Mouse (Mus musculus) neural tube, embryonic 14.5 days (tissue): ENCODE measurements around the gene Rnf17. TPM values are rescaled to one million over a fixed set of nuclear protein-coding genes. Genes with fewer than 3 reads are reported as not detected.

ENCODE experiments used
- ATAC-seq: fragments of 200-750 bp; cut with Nextera tagmentation; 2 replicates; pipeline ENCODE4 v1.8.0; 2017; ENCODE audit warnings: low read depth, mild to moderate bottlenecking, moderate TSS enrichment, moderate library complexity
- H3K27ac ChIP-seq: fragments of 300-500 bp; sonication (generic); 2 replicates; pipeline ENCODE4 v1.5.1; 2014; ENCODE audit warnings: low read depth, mild to moderate bottlenecking, control low read depth, low read length, moderate library complexity, mixed read lengths
- H3K27me3 ChIP-seq: fragments of 300-500 bp; sonication (generic); 2 replicates; pipeline ENCODE4 v1.6.1; 2014; ENCODE audit warnings: low read length; ENCODE audit not compliant: control insufficient read depth, insufficient read depth
- H3K36me3 ChIP-seq: fragments of 300-500 bp; sonication (generic); 2 replicates; pipeline ENCODE4 v1.6.1; 2014; ENCODE audit warnings: low read length, mixed read lengths; ENCODE audit not compliant: control insufficient read depth, insufficient read depth
- H3K4me1 ChIP-seq: fragments of 300-500 bp; sonication (generic); 2 replicates; pipeline ENCODE4 v1.6.1; 2014; ENCODE audit warnings: low read length; ENCODE audit not compliant: control insufficient read depth, insufficient read depth
- H3K4me2 ChIP-seq: fragments of 300-500 bp; sonication (generic); 2 replicates; pipeline ENCODE4 v1.6.1; 2014; ENCODE audit warnings: mild to moderate bottlenecking, low read depth, low read length, control low read depth
- H3K4me3 ChIP-seq: fragments of 300-500 bp; sonication (generic); 2 replicates; pipeline ENCODE4 v1.5.1; 2014; ENCODE audit warnings: low read depth, low read length, control low read depth, mixed read lengths
- H3K9ac ChIP-seq: fragments of 300-500 bp; sonication (generic); replicated peaks from 2 replicates; pipeline ENCODE4 v1.6.1; 2014; ENCODE audit warnings: low read depth, mild to moderate bottlenecking, control low read depth, low read length, mixed read lengths
- H3K9me3 ChIP-seq: fragments of 300-500 bp; sonication (generic); 2 replicates; pipeline ENCODE4 v1.6.1; 2016; ENCODE audit warnings: low read length; ENCODE audit not compliant: control insufficient read depth
- WGBS: fragments of 180-500 bp; shearing (Covaris S2); extraction: QIAGEN DNeasy Blood & Tissue Kit; methylation state at CpG from one replicate; pipeline ENCODE4 v1.1.7; 2014; 5-methylcytosine and 5-hydroxymethylcytosine counted together
- polyA plus RNA-seq: library from polyadenylated mRNA; unstranded; fragments of >200 nt; fragmentation: Nextera tagmentation; extraction: Ambion mirVana; gene quantifications from 2 replicates; pipeline ENCODE4 v1.2.1, GENCODE M21; 2014

Gene Rnf17
- polyA plus RNA-seq, 1 experiment from 2014 or later = 1.3 TPM

GRCm38 (mm10) chr14:56462090-56462489 is 59.7 kb downstream of the Rnf17 start:
- H3K36me3 ChIP-seq = no peaks in the 10 kb centered on the region
- H3K4me2 ChIP-seq = no peak overlapping the region
- H3K4me3 ChIP-seq = no peak overlapping the region
- no peaks in the 10 kb centered on the region for H3K4me1 ChIP-seq
- H3K27me3 ChIP-seq = no peaks in the 10 kb centered on the region
- WGBS = 58% methylated on average over 2 of the region's 2 CpGs
- H3K9me3 ChIP-seq = no peaks in the 10 kb centered on the region
- H3K9ac ChIP-seq = no peak overlapping the region
- no peak for ATAC-seq
- no peak overlapping the region for H3K27ac ChIP-seq

- no peak for ATAC-seq
- no peak overlapping the region for H3K4me2 ChIP-seq
- no peaks in the 10 kb centered on the region for H3K9me3 ChIP-seq
- no peak overlapping the region for H3K4me3 ChIP-seq
- 70% methylated on average over 1 of the region's 1 CpGs for WGBS
- H3K36me3 ChIP-seq = no peaks in the 10 kb centered on the region
- no peak overlapping the region for H3K27ac ChIP-seq
- no peak overlapping the region for H3K9ac ChIP-seq
- no peaks in the 10 kb centered on the region for H3K27me3 ChIP-seq
- H3K4me1 ChIP-seq = no peaks in the 10 kb centered on the region
These were observed 60.3 kb downstream of the Rnf17 start for GRCm38 (mm10) chr14:56462729-56463128.

- Histone ChIP-seq H3K27ac (no peak overlapping the region), H3K4me1 (no peaks in the 10 kb centered on the region), H3K9ac (no peak overlapping the region), H3K36me3 (no peaks in the 10 kb centered on the region), H3K27me3 (no peaks in the 10 kb centered on the region), H3K4me2 (no peak overlapping the region), H3K4me3 (no peak overlapping the region), H3K9me3 (no peaks in the 10 kb centered on the region)
- WGBS = 55% methylated on average over 1 of the region's 1 CpGs
- no peak for ATAC-seq
These were observed 65.8 kb downstream of the Rnf17 start for GRCm38 (mm10) chr14:56468145-56468544.

GRCm38 (mm10) chr14:56489806-56490205 is 87.4 kb downstream of the Rnf17 start:
- no peak overlapping the region for H3K4me3 ChIP-seq
- no peak overlapping the region for H3K4me2 ChIP-seq
- H3K9ac ChIP-seq = no peak overlapping the region
- no peak overlapping the region for H3K27ac ChIP-seq
- H3K9me3 ChIP-seq = no peaks in the 10 kb centered on the region
- no peaks in the 10 kb centered on the region for H3K27me3 ChIP-seq
- ATAC-seq = no peak
- H3K36me3 ChIP-seq = no peaks in the 10 kb centered on the region
- H3K4me1 ChIP-seq = no peaks in the 10 kb centered on the region

- Histone ChIP-seq H3K4me1 (no peaks in the 10 kb centered on the region), H3K9ac (no peak overlapping the region), H3K27ac (no peak overlapping the region), H3K4me3 (no peak overlapping the region), H3K36me3 (no peaks in the 10 kb centered on the region), H3K4me2 (no peak overlapping the region), H3K27me3 (no peaks in the 10 kb centered on the region), H3K9me3 (no peaks in the 10 kb centered on the region)
- no peak for ATAC-seq
- WGBS = 86% methylated on average over 4 of the region's 4 CpGs
These were observed 100.0 kb downstream of the Rnf17 start for GRCm38 (mm10) chr14:56502407-56502806.

GRCm38 (mm10) chr14:56506743-56507142 is 104.4 kb downstream of the Rnf17 start:
- no peak overlapping the region for H3K27ac ChIP-seq
- no peaks in the 10 kb centered on the region for H3K9me3 ChIP-seq
- WGBS = 85% methylated on average over 3 of the region's 3 CpGs
- no peak overlapping the region for H3K4me3 ChIP-seq
- no peaks in the 10 kb centered on the region for H3K27me3 ChIP-seq
- no peak for ATAC-seq
- no peaks in the 10 kb centered on the region for H3K36me3 ChIP-seq
- no peaks in the 10 kb centered on the region for H3K4me1 ChIP-seq
- H3K9ac ChIP-seq = no peak overlapping the region
- no peak overlapping the region for H3K4me2 ChIP-seq

- 31% methylated on average over 6 of the region's 6 CpGs for WGBS
These were observed 109.7 kb downstream of the Rnf17 start for GRCm38 (mm10) chr14:56512084-56512483.

GRCm38 (mm10) chr14:56514775-56515174 is 112.4 kb downstream of the Rnf17 start:
- 95% methylated on average over 2 of the region's 2 CpGs for WGBS
- ATAC-seq = no peak

More at GRCm38 (mm10) chr14:56512084-56512483, 109.7 kb downstream of the Rnf17 start:
- Histone ChIP-seq H3K9me3 (no peaks in the 10 kb centered on the region), H3K4me3 (no peak overlapping the region), H3K27ac (no peak overlapping the region), H3K4me1 (no peaks in the 10 kb centered on the region), H3K9ac (no peak overlapping the region), H3K4me2 (no peak overlapping the region), H3K36me3 (no peaks in the 10 kb centered on the region), H3K27me3 (no peaks in the 10 kb centered on the region)
- no peak for ATAC-seq

GRCm38 (mm10) chr14:56530788-56531187 is 128.4 kb downstream of the Rnf17 start:
- no peaks in the 10 kb centered on the region for H3K4me1 ChIP-seq
- no peak for ATAC-seq
- no peak overlapping the region for H3K4me3 ChIP-seq
- 89% methylated on average over 2 of the region's 2 CpGs for WGBS
- no peak overlapping the region for H3K9ac ChIP-seq
- no peaks in the 10 kb centered on the region for H3K27me3 ChIP-seq
- H3K36me3 ChIP-seq = peaks cover 4% of the 10 kb centered on the region; the same call in 1 of the 2 replicates
- H3K4me2 ChIP-seq = no peak overlapping the region
- no peaks in the 10 kb centered on the region for H3K9me3 ChIP-seq
- no peak overlapping the region for H3K27ac ChIP-seq

More at GRCm38 (mm10) chr14:56514775-56515174, 112.4 kb downstream of the Rnf17 start:
- H3K36me3 ChIP-seq = no peaks in the 10 kb centered on the region
- no peak overlapping the region for H3K4me3 ChIP-seq
- no peaks in the 10 kb centered on the region for H3K4me1 ChIP-seq
- H3K4me2 ChIP-seq = no peak overlapping the region
- H3K9me3 ChIP-seq = no peaks in the 10 kb centered on the region
- no peaks in the 10 kb centered on the region for H3K27me3 ChIP-seq
- no peak overlapping the region for H3K27ac ChIP-seq
- no peak overlapping the region for H3K9ac ChIP-seq

GRCm38 (mm10) chr14:56544946-56545345 is 142.6 kb downstream of the Rnf17 start:
- no peaks in the 10 kb centered on the region for H3K27me3 ChIP-seq
- H3K9me3 ChIP-seq = no peaks in the 10 kb centered on the region
- H3K4me3 ChIP-seq = no peak overlapping the region
- no peak overlapping the region for H3K27ac ChIP-seq
- no peaks in the 10 kb centered on the region for H3K4me1 ChIP-seq
- no peak for ATAC-seq
- H3K4me2 ChIP-seq = no peak overlapping the region
- H3K9ac ChIP-seq = no peak overlapping the region
- no peaks in the 10 kb centered on the region for H3K36me3 ChIP-seq
- WGBS = 97% methylated on average over 1 of the region's 1 CpGs
